Mouse (Mus musculus): ENCODE data around the gene Ghrhr. TPM values are rescaled to one million over a fixed set of nuclear protein-coding genes. Genes with fewer than 3 reads are reported as not detected.

The Ghrhr gene
- total RNA-seq, 1 experiment from 2014 or later: not detected

Other genes starting within 250 kb of the Ghrhr start
- gene Crhr2, start 243.3 kb upstream of the Ghrhr start, total RNA-seq (2021): not detected in 2 replicates
- 13.3 and 25.6 TPM in 2 replicates for gene Inmt, start 201.3 kb upstream of the Ghrhr start, total RNA-seq (2021)
- gene Mindy4, start 172.9 kb upstream of the Ghrhr start, total RNA-seq (2021): 5.4 and 5.8 TPM in 2 replicates
- 265 and 326 TPM in 2 replicates for gene Aqp1, start 39.9 kb upstream of the Ghrhr start, total RNA-seq (2021)
- 29.5 and 37.0 TPM in 2 replicates for gene Adcyap1r1, start 75.7 kb downstream of the Ghrhr start, total RNA-seq (2021)

Measured in adrenal gland, postnatal 14 days (tissue).